Comparison of ENCODE assay signal across 13 mouse cellular contexts in the genomic region with DNA sequence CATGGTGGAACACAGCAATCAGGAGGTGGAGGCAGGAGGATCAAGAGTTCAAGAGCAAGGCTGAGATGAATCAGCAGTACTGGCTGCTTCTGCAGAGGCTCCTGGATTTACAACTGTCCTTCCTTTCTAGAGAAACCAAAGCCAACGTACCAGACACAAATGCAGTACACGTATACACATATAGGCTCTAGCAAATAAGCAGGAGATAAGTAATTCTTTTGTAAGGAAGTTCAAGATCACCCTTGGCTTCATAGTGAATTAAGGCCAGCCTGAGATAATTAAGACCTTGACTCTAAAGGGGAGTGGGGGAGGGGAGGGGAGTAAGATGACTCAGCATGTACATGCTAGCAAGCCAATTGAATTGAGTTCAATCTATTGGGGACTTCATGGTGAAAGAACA. TPM values are rescaled to one million over a fixed set of nuclear protein-coding genes. Genes with fewer than 3 reads are reported as not detected.
A peak's percentile ranks its signal among the peaks of the same experiment; 100 is the strongest.
DNase-seq lines count a peak whose midpoint lies in the region; ATAC-seq and TF ChIP-seq lines count a peak whose summit lies in the region.
"Had no signal": no experiment of that assay in that cellular context is flagged by ENCODE, and none has a peak within 500 bp of the region (broad histone marks: within the 10 kb centered on the region; RNA-seq: fewer than 3 reads in every experiment).

No protein-coding gene starts in this region.

- no peak overlapping the region; a peak in 1 of 4 replicates for H3K4me3 ChIP-seq in ES-E14 (ENCODE audit: insufficient read depth in 1 of 2, low read depth in 1 of 2, low read length in 2 of 2, poor library complexity in 1 of 2, severe bottlenecking in 1 of 2)
- H3K4me3 ChIP-seq in liver, embryonic 12.5 days = peak overlapping the region; percentile 17; the same call in 1 of the 2 replicates
- H3K4me3 ChIP-seq: heart, embryonic 10.5 days; lung, embryonic 15.5 days; stomach, embryonic 15.5 days had no signal

- WGBS in liver, embryonic 12.5 days (ENCODE audit: insufficient replicate concordance) = 33% methylated on average over 2 of the region's 2 CpGs

- no peaks in the 10 kb centered on the region; the same call in 1 of the 2 replicates for H3K36me3 ChIP-seq in ES-E14 (ENCODE audit: control insufficient read depth, insufficient read depth, low read length, poor library complexity, severe bottlenecking)
- H3K36me3 ChIP-seq in liver, embryonic 12.5 days = peaks cover 40% of the 10 kb centered on the region
- H3K36me3 ChIP-seq: stomach, embryonic 15.5 days had no signal

- in situ Hi-C loops in ES-E14 (cut with MboI; ENCODE audit: low sequenced_read_pairs in 2 of 2, unreplicated experiment in 2 of 2) = no loop called here

- no peaks in the 10 kb centered on the region for H3K27me3 ChIP-seq in liver, embryonic 12.5 days (replicated peaks)
- H3K27me3 ChIP-seq: lung, embryonic 15.5 days; Patski; stomach, embryonic 15.5 days had no signal

- ATAC-seq in liver, embryonic 12.5 days = peak; percentile 87
- ATAC-seq: Patski had no signal

- DNase-seq in 416B (ENCODE audit: low read depth) (peak; percentile 46), ES-E14 (ENCODE audit: low read depth, low spot score) (peak; percentile 57)
- DNase-seq in adrenal gland, postnatal 25 days = peak; percentile 38
- DNase-seq in thymus, postnatal 4 days = no peak
- no peak for DNase-seq in frontal cortex, postnatal 14 days (ENCODE audit: low spot score in 2 of 2)
- DNase-seq in lung, postnatal 25 days (ENCODE audit: low spot score) = no peak

- peak overlapping the region; percentile 45 for H3K4me2 ChIP-seq in liver, embryonic 12.5 days
- H3K4me2 ChIP-seq: hindbrain, embryonic 14.5 days; lung, embryonic 15.5 days; stomach, embryonic 15.5 days had no signal

- H3K4me1 ChIP-seq in ES-E14 (ENCODE audit: control insufficient read depth in 2 of 2, insufficient read depth in 2 of 2, low read length in 2 of 2, poor library complexity in 1 of 2) = peaks cover 6 to 12% of the 10 kb centered on the region in 2 experiments; a peak in 3 of 4 replicates
- H3K4me1 ChIP-seq in liver, embryonic 12.5 days = peaks cover 40% of the 10 kb centered on the region
- H3K4me1 ChIP-seq: heart, embryonic 10.5 days; lung, embryonic 15.5 days; stomach, embryonic 15.5 days had no signal

- H3K27ac ChIP-seq in ES-E14 (ENCODE audit: insufficient read depth, low read depth, low read length, poor library complexity, severe bottlenecking) = peak overlapping the region; percentile 74; the same call in 1 of the 2 replicates
- peak overlapping the region; percentile 88 for H3K27ac ChIP-seq in liver, embryonic 12.5 days
- H3K27ac ChIP-seq: heart, embryonic 10.5 days; hindbrain, embryonic 14.5 days; kidney, postnatal 0 days; lung, embryonic 15.5 days; stomach, embryonic 15.5 days had no signal

- no peaks in the 10 kb centered on the region for H3K9me3 ChIP-seq in ES-E14 (ENCODE audit: control insufficient read depth, insufficient read depth, low read depth, low read length)
- H3K9me3 ChIP-seq in liver, embryonic 12.5 days (replicated peaks) = no peaks in the 10 kb centered on the region
- H3K9me3 ChIP-seq: heart, embryonic 10.5 days; lung, embryonic 15.5 days; stomach, embryonic 15.5 days had no signal

- peak overlapping the region; percentile 17; the same call in 1 of the 2 replicates for H3K9ac ChIP-seq in ES-E14 (ENCODE audit: insufficient read depth, low read depth, low read length, poor library complexity, severe bottlenecking)
- H3K9ac ChIP-seq in liver, embryonic 12.5 days = no peak overlapping the region
- H3K9ac ChIP-seq: hindbrain, embryonic 14.5 days; lung, embryonic 15.5 days; stomach, embryonic 15.5 days had no signal

TF ChIP-seq in ES-E14, 5 proteins besides CTCF, POLR2A, EP300 and RAD21:
- TF ChIP-seq ZNF384 (IDR thresholded peaks at IDR 0.05; ENCODE audit: low read depth, low read length) = no peak
- TF ChIP-seq ZC3H11A (IDR thresholded peaks at IDR 0.05; ENCODE audit: borderline replicate concordance, low read depth, low read length) = no peak
- 0 out of 2 replicates have a peak, but pooled peaks have one; percentile 30 for TF ChIP-seq CHD2 (IDR thresholded peaks at IDR 0.05; ENCODE audit: low read depth, low read length)
- peak; percentile 97 for TF ChIP-seq MAFK (IDR thresholded peaks at IDR 0.05; ENCODE audit: insufficient read depth, low read depth, low read length)
- TF ChIP-seq HCFC1 (IDR thresholded peaks at IDR 0.05; ENCODE audit: borderline replicate concordance, insufficient read depth, low read length) = no peak

RNA-seq across cellular contexts. Expression of a gene that starts 9.5 kb away (rescaled TPM):
- total RNA-seq in ES-E14 (2012; rRNA removed) = 38.4 and 47.6 TPM in 2 replicates
- 59.8 and 80.8 TPM in 2 replicates for total RNA-seq in adrenal gland, postnatal 25 days (2021)
- 21.8 and 26.9 TPM in 2 replicates for polyA plus RNA-seq in liver, embryonic 12.5 days (2016; fragmentation: Nextera tagmentation; extraction: Ambion mirVana)

Comparison
In these comparisons a context has a peak if more than half of its experiments do, and no peak if none do; other contexts are left out.
1. DNase-seq: peak in 416B (single experiment), ES-E14 (single experiment) and adrenal gland, postnatal 25 days (single experiment); none in thymus, postnatal 4 days (single experiment), frontal cortex, postnatal 14 days (0 of 2) and lung, postnatal 25 days (single experiment).